Mouse (Mus musculus) MEL (cell line): Measurements from ENCODE around the gene Leng1.

Experiments used
- CTCF ChIP-seq, 3 experiments: IDR thresholded peaks in 2 of 3; conservative IDR thresholded peaks in 1 of 3; 2 replicates each; pipeline ENCODE4 v1.5.1; 2011 to 2012; ENCODE audit warnings: low read length in 3 of 3, low read depth in 2 of 3, mild to moderate bottlenecking in 2 of 3, improper control_type of control experiment in 1 of 3, inconsistent platforms in 1 of 3, mixed read lengths in 1 of 3, moderate library complexity in 1 of 3; ENCODE audit not compliant: control insufficient read depth in 1 of 3, insufficient read depth in 1 of 3, poor library complexity in 1 of 3, severe bottlenecking in 1 of 3
- EP300 ChIP-seq, 2 experiments: IDR thresholded peaks; 2 replicates each; pipeline ENCODE4 v1.6.1; 2011; ENCODE audit warnings: improper control_type of control experiment in 2 of 2, low read length in 2 of 2, low read depth in 1 of 2, mild to moderate bottlenecking in 1 of 2
- ETS1 ChIP-seq: IDR thresholded peaks from 2 replicates; pipeline ENCODE4 v1.6.1; 2012; ENCODE audit warnings: low read depth, mild to moderate bottlenecking, inconsistent platforms, low read length, improper control_type of control experiment, moderate library complexity
- GATA1 ChIP-seq: IDR thresholded peaks from 2 replicates; pipeline ENCODE4 v1.6.1; 2011; ENCODE audit warnings: low read depth, low read length, improper control_type of control experiment
- JUND ChIP-seq: IDR thresholded peaks from 2 replicates; pipeline ENCODE4 v1.6.1; 2011; ENCODE audit warnings: low read depth, mild to moderate bottlenecking, improper control_type of control experiment, low read length
- MAX ChIP-seq: IDR thresholded peaks from 2 replicates; pipeline ENCODE4 v1.6.1; 2011; ENCODE audit warnings: low read length, improper control_type of control experiment
- MEF2A ChIP-seq: IDR thresholded peaks from 2 replicates; pipeline ENCODE4 v1.6.1; 2014; ENCODE audit warnings: low read depth, mild to moderate bottlenecking, inconsistent platforms, low read length, improper control_type of control experiment; ENCODE audit not compliant: poor library complexity, insufficient replicate concordance, severe bottlenecking; ENCODE audit errors: extremely low read depth
- NRF1 ChIP-seq: IDR thresholded peaks from 2 replicates; pipeline ENCODE4 v1.6.1; 2014; ENCODE audit warnings: low read depth, mild to moderate bottlenecking, inconsistent platforms, low read length, improper control_type of control experiment, moderate library complexity; ENCODE audit not compliant: poor library complexity, insufficient read depth, severe bottlenecking
- POLR2A ChIP-seq, 2 experiments: IDR thresholded peaks; 2 replicates each; pipeline ENCODE4 v1.6.1; 2011 to 2012; ENCODE audit warnings: low read length in 2 of 2, mild to moderate bottlenecking in 2 of 2, control low read depth in 1 of 2, improper control_type of control experiment in 1 of 2, low read depth in 1 of 2, moderate library complexity in 1 of 2; ENCODE audit not compliant: control insufficient read depth in 1 of 2, insufficient read depth in 1 of 2, poor library complexity in 1 of 2
- RCOR1 ChIP-seq: IDR thresholded peaks from 2 replicates; pipeline ENCODE4 v1.6.1; 2012; ENCODE audit warnings: low read depth, mild to moderate bottlenecking, inconsistent platforms, low read length, improper control_type of control experiment
- SMC3 ChIP-seq: IDR thresholded peaks from 2 replicates; pipeline ENCODE4 v1.6.1; 2011; ENCODE audit warnings: low read depth, low read length, improper control_type of control experiment
- TCF12 ChIP-seq: IDR thresholded peaks from 2 replicates; pipeline ENCODE4 v1.6.1; 2014; ENCODE audit warnings: low read depth, mild to moderate bottlenecking, inconsistent platforms, low read length, improper control_type of control experiment, moderate library complexity
- USF2 ChIP-seq, 2 experiments: IDR thresholded peaks; 2 replicates each; pipeline ENCODE4 v1.6.1; 2011 to 2012; ENCODE audit warnings: improper control_type of control experiment in 2 of 2, low read length in 2 of 2, borderline replicate concordance in 1 of 2, inconsistent platforms in 1 of 2, low read depth in 1 of 2, mild to moderate bottlenecking in 1 of 2; ENCODE audit not compliant: insufficient read depth in 1 of 2

GRCm38 (mm10) chr7:3616057-3616388 is 49.6 kb downstream of the Leng1 start, which contains the start of gene Oscar:
- TF ChIP-seq POLR2A (IDR thresholded peaks at IDR 0.05; ENCODE audit: control insufficient read depth in 1 of 2, insufficient read depth in 1 of 2, low read depth in 1 of 2, low read length in 2 of 2, poor library complexity in 1 of 2) = no peak
- TF ChIP-seq MAX = no peak
- no peak for TF ChIP-seq ETS1
- TF ChIP-seq JUND = no peak
- TF ChIP-seq CTCF (IDR thresholded peaks at IDR 0.05 in 2 of 3, conservative IDR thresholded peaks at IDR 0.05 in 1 of 3; ENCODE audit: control insufficient read depth in 1 of 3, insufficient read depth in 1 of 3, low read depth in 2 of 3, low read length in 3 of 3, poor library complexity in 1 of 3, severe bottlenecking in 1 of 3) = no peak
- TF ChIP-seq GATA1 = no peak
- no peak for TF ChIP-seq TCF12
- TF ChIP-seq SMC3 = no peak
- TF ChIP-seq EP300 (IDR thresholded peaks at IDR 0.05; ENCODE audit: low read depth in 1 of 2, low read length in 2 of 2) = no peak
- no peak for TF ChIP-seq RCOR1
- TF ChIP-seq USF2 (IDR thresholded peaks at IDR 0.05; ENCODE audit: borderline replicate concordance in 1 of 2, insufficient read depth in 1 of 2, low read depth in 1 of 2, low read length in 2 of 2) = no peak
- no peak for TF ChIP-seq NRF1
- no peak for TF ChIP-seq MEF2A
